Mouse (Mus musculus) naive thymus-derived CD4-positive, alpha-beta T cell, adult 2 months (primary cell): ENCODE measurements around the gene Slc22a18.
A peak's percentile ranks its signal among the peaks of the same experiment; 100 is the strongest.

Experiments
- DNase-seq: peaks from one replicate; pipeline ENCODE4 v3.0.0-alpha.2; 2011; ENCODE audit warnings: low read depth

Slc22a18 gene

GRCm38 (mm10) chr7:143473347-143474101 is at the start of gene Slc22a18:
TSS of gene Slc22a18 (plus strand) at chr7:143473736.
- DNase-seq = no peak

GRCm38 (mm10) chr7:143428142-143428813 is 45.3 kb upstream of the Slc22a18 start:
- no peak for DNase-seq

GRCm38 (mm10) chr7:143428814-143429499 is 44.6 kb upstream of the Slc22a18 start:
- DNase-seq = no peak

GRCm38 (mm10) chr7:143432631-143433030 is 40.9 kb upstream of the Slc22a18 start:
- no peak for DNase-seq

GRCm38 (mm10) chr7:143433331-143433730 is 40.2 kb upstream of the Slc22a18 start:
- no peak for DNase-seq

- DNase-seq = no peak
Measured at GRCm38 (mm10) chr7:143437231-143437893, 36.2 kb upstream of the Slc22a18 start.

GRCm38 (mm10) chr7:143437894-143438581 is 35.5 kb upstream of the Slc22a18 start:
- no peak for DNase-seq

GRCm38 (mm10) chr7:143438965-143439364 is 34.6 kb upstream of the Slc22a18 start:
- DNase-seq = no peak

GRCm38 (mm10) chr7:143444580-143444954 is 29.0 kb upstream of the Slc22a18 start:
- no peak for DNase-seq

GRCm38 (mm10) chr7:143444955-143445648 is 28.4 kb upstream of the Slc22a18 start:
- no peak for DNase-seq

- DNase-seq = no peak
Measured at GRCm38 (mm10) chr7:143445651-143446460, 27.7 kb upstream of the Slc22a18 start.

- no peak for DNase-seq
Measured at GRCm38 (mm10) chr7:143447130-143447529, 26.4 kb upstream of the Slc22a18 start.

- DNase-seq = no peak
Measured at GRCm38 (mm10) chr7:143458963-143459331, 14.6 kb upstream of the Slc22a18 start.

GRCm38 (mm10) chr7:143459332-143460211 is 14.0 kb upstream of the Slc22a18 start:
- DNase-seq = peak; percentile 23

GRCm38 (mm10) chr7:143460217-143460834 is 13.2 kb upstream of the Slc22a18 start:
- no peak for DNase-seq

GRCm38 (mm10) chr7:143460874-143461273 is 12.7 kb upstream of the Slc22a18 start, which contains the start of gene Cdkn1c:
TSS of gene Cdkn1c (minus strand) at chr7:143461050.
- peak; percentile 90 for DNase-seq

GRCm38 (mm10) chr7:143461294-143461870 is 12.2 kb upstream of the Slc22a18 start:
- DNase-seq = peak; percentile 46

GRCm38 (mm10) chr7:143461920-143462319 is 11.6 kb upstream of the Slc22a18 start:
- DNase-seq = peak; percentile 30
